Mouse (Mus musculus): ENCODE data around the gene Cog5. TPM values are rescaled to one million over a fixed set of nuclear protein-coding genes. Genes with fewer than 3 reads are reported as not detected.

Cog5 gene
- polyA plus RNA-seq, 1 experiment = 25.0 TPM

DNA sequence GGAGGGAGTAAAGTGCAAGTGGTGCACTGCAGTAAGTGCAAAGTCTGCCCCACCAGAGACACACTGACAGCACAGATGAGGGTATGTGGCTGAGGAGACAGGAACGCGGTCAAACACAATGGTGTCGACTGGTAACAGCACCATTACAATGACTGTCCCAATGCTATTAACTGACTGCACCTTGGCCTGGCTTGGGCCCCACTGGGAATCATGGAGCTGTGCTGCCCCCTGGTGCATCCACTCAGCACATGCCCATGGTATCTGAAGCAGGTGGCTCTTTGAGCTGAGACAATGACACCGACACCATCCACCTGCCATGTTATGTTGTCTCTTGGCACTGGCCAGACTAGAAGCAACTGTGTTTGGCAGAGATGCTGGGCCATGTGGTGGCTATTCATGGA is 272.0 kb downstream of the Cog5 start:
- Histone ChIP-seq H3K4me1 (ENCODE audit: control insufficient read depth, insufficient read depth, low read length) (no peaks in the 10 kb centered on the region), H3K27ac (ENCODE audit: control insufficient read depth, insufficient read depth, low read depth, low read length, poor library complexity) (no peak overlapping the region), H3K4me3 (replicated peaks; ENCODE audit: control insufficient read depth, low read depth, low read length) (no peak overlapping the region)
- 80% methylated on average over 4 of the region's 4 CpGs for WGBS
- no peak for TF ChIP-seq POLR2A (IDR thresholded peaks at IDR 0.05; ENCODE audit: borderline replicate concordance, control insufficient read depth, low read depth, low read length)
- TF ChIP-seq CTCF (IDR thresholded peaks at IDR 0.05; ENCODE audit: control insufficient read depth, insufficient read depth, low read length) = peak; percentile 73

DNA sequence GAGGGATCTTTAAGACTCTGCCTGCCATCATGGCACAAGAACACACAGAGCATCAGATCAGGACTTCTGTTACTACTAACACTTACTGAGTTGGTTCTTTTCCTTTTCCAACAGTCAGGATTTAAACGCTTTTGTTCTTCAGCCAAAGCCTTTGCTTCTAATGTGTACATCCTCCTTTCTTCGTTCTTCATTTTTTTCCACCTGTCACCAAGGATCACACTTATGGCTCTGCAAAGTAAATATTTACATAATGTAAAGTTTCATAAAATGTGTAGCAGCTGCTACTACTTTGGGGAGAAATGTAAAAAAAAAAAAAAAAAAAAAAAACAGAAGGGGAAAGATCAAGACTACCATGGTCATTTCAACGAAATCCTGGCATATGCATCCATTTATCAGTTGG is 273.8 kb downstream of the Cog5 start:
- TF ChIP-seq CTCF (IDR thresholded peaks at IDR 0.05; ENCODE audit: control insufficient read depth, insufficient read depth, low read length) = no peak
- TF ChIP-seq POLR2A (IDR thresholded peaks at IDR 0.05; ENCODE audit: borderline replicate concordance, control insufficient read depth, low read depth, low read length) = no peak
- Histone ChIP-seq H3K27ac (ENCODE audit: control insufficient read depth, insufficient read depth, low read depth, low read length, poor library complexity) (no peak overlapping the region), H3K4me1 (ENCODE audit: control insufficient read depth, insufficient read depth, low read length) (no peaks in the 10 kb centered on the region), H3K4me3 (replicated peaks; ENCODE audit: control insufficient read depth, low read depth, low read length) (no peak overlapping the region)
- WGBS = 85% methylated on average over 3 of the region's 3 CpGs

DNA sequence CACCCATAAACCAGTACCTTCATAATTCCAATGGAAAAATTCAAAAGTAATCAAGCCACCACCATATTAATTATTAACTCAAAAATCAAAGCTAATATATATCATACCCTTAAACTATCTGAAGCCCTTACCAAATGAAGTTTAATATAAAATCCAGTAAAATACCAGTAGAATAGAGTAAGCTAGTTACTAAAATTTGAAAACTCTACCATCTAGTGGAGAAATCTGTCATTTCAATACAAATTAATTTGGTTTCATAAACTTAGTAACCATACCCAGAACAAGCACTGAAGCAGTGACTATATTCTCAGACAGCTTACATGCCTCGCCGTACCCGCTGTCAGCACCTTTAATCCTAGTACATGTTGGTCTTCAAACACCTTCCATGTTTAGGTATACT is 277.1 kb downstream of the Cog5 start:
- no peak overlapping the region for H3K4me3 ChIP-seq (replicated peaks; ENCODE audit: control insufficient read depth, low read depth, low read length)
- WGBS = 94% methylated on average over 3 of the region's 3 CpGs
- TF ChIP-seq CTCF (IDR thresholded peaks at IDR 0.05; ENCODE audit: control insufficient read depth, insufficient read depth, low read length) = no peak
- TF ChIP-seq POLR2A (IDR thresholded peaks at IDR 0.05; ENCODE audit: borderline replicate concordance, control insufficient read depth, low read depth, low read length) = no peak
- no peak overlapping the region for H3K27ac ChIP-seq (ENCODE audit: control insufficient read depth, insufficient read depth, low read depth, low read length, poor library complexity)
- H3K4me1 ChIP-seq (ENCODE audit: control insufficient read depth, insufficient read depth, low read length) = no peaks in the 10 kb centered on the region

DNA sequence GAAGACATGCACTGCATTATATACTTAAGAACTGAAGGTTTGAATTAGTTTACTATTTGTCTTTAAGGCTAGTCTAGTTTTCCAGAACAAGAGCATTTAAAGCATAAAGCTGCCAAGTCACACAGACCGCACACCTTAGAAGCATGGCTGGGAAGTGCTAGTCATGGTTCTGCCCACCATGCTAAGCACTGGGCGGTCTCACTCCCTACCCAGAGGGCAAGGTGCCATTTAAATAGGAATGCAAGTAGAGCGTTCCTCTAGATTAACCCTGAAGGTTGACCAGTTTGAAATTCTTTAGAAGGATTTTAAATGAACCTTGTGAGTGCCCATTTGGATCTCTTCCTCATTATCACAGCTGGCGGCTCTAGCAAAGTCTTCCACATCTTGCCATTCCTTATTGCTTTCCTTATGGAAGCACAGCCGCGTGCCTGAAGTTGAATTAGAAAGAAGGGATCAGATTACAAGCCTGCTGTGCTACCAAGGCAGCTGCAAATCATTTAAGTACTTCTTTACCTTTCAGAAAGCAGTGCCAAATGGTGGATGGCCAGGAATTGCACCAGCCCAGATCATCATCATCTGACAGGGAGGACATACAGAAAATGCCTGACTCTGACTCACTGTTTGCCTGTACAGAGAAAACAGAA is 282.1 kb downstream of the Cog5 start:
- Histone ChIP-seq H3K4me3 (replicated peaks; ENCODE audit: control insufficient read depth, low read depth, low read length) (no peak overlapping the region), H3K27ac (ENCODE audit: control insufficient read depth, insufficient read depth, low read depth, low read length, poor library complexity) (no peak overlapping the region), H3K4me1 (ENCODE audit: control insufficient read depth, insufficient read depth, low read length) (no peaks in the 10 kb centered on the region)
- 90% methylated on average over 6 of the region's 6 CpGs for WGBS
- no peak for TF ChIP-seq POLR2A (IDR thresholded peaks at IDR 0.05; ENCODE audit: borderline replicate concordance, control insufficient read depth, low read depth, low read length)
- TF ChIP-seq CTCF (IDR thresholded peaks at IDR 0.05; ENCODE audit: control insufficient read depth, insufficient read depth, low read length) = no peak

DNA sequence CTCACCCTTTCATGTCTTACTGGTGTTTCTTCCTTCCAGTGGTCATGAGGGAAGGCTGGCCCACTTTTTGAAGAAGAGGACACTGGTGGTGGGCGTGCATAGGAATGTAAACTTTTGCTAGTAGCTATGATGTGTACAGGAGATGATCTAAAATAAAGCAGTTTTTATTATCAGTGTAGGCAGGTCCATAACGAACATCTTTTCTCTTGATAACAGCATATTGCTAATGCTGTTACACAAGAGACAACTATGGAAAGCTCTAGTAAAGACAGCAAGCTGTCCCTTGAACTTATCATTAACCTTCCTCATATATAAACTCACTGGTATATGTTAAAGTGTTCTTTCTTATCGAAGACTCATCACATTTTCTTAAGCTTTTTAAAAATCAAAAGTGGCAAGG is 282.9 kb downstream of the Cog5 start:
- WGBS = 67% methylated on average over 3 of the region's 3 CpGs
- no peak for TF ChIP-seq POLR2A (IDR thresholded peaks at IDR 0.05; ENCODE audit: borderline replicate concordance, control insufficient read depth, low read depth, low read length)
- TF ChIP-seq CTCF (IDR thresholded peaks at IDR 0.05; ENCODE audit: control insufficient read depth, insufficient read depth, low read length) = no peak
- Histone ChIP-seq H3K4me1 (ENCODE audit: control insufficient read depth, insufficient read depth, low read length) (no peaks in the 10 kb centered on the region), H3K27ac (ENCODE audit: control insufficient read depth, insufficient read depth, low read depth, low read length, poor library complexity) (no peak overlapping the region), H3K4me3 (replicated peaks; ENCODE audit: control insufficient read depth, low read depth, low read length) (no peak overlapping the region)

DNA sequence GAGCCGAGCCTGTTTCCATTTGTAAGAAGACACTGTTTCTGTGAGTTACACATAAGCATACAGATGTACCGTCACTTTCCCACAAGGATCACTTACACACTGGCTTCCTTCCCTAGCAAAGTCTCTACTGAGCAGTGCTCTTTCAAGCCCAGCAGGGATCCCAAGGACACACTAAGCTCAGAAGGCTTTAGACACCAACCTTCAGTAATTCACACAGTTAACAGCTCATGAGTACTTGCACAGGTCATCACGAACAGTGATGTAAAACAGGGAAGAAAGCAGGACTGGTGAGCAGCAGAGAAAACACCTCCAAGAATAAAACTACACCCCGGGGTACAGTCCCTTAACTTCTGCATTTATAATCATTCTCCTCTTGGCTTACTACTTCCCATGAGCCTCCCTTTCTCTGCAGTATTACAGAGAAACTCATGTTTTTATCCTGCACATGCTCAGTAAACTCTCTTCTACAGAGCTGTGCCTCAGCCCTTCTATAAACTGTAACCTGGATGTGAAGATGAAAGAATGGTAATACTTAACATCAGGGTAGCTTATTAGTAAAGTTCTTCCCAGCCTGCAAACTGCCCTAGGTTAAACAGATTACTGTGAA is 283.8 kb downstream of the Cog5 start:
- Histone ChIP-seq H3K27ac (ENCODE audit: control insufficient read depth, insufficient read depth, low read depth, low read length, poor library complexity) (no peak overlapping the region), H3K4me3 (replicated peaks; ENCODE audit: control insufficient read depth, low read depth, low read length) (no peak overlapping the region), H3K4me1 (ENCODE audit: control insufficient read depth, insufficient read depth, low read length) (peaks cover 2% of the 10 kb centered on the region)
- WGBS = 79% methylated on average over 4 of the region's 4 CpGs
- TF ChIP-seq POLR2A (IDR thresholded peaks at IDR 0.05; ENCODE audit: borderline replicate concordance, control insufficient read depth, low read depth, low read length) = no peak
- TF ChIP-seq CTCF (IDR thresholded peaks at IDR 0.05; ENCODE audit: control insufficient read depth, insufficient read depth, low read length) = no peak

DNA sequence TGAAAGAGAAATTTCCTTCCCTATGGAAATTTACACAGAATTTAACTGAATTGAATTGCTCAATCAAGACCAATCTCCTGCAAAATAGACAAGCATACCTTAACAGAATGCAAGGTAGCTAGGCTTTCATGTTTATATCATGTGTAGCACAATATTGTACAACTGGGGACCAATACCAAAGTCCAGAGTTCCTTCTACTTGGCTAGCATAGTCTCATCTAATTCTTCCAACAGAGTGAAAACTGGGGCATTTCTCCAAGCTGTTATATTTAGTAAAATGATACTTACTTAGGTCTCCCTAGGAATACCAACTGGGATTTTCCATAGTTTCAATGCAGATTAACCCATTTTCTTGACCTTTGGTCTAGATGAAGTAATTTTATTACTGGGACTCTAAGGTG is 284.4 kb downstream of the Cog5 start:
- H3K27ac ChIP-seq (ENCODE audit: control insufficient read depth, insufficient read depth, low read depth, low read length, poor library complexity) = no peak overlapping the region

DNA sequence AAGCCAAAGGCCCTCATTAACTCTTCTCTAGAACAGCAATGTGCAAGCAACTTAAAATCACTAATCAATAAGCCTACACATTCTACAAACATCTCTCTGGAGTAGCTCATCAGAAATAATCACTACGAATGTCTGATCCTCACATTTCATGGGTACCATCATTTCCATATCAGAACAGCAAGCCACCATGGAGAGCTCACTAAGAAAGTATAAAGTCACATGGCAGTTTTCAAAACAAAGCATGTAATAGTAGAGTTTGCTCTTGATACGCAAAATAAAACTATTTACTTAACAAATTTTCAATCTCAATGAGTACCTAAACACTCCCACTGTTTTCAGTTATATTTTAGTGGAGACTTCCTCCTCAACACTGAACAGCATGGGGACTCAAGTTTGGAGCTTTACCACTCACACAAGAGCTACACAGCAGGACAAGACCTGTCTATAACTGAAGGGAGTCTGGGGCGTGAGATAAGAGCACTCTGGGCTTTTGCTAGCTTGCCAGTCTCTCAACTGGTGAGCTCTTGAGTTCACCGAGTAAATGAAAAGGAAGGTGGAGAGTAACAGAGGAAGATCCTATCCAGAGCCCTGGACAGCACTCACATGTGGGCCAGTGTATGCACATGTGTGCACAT is 288.5 kb downstream of the Cog5 start:
- TF ChIP-seq CTCF (IDR thresholded peaks at IDR 0.05; ENCODE audit: control insufficient read depth, insufficient read depth, low read length) (no peak), POLR2A (IDR thresholded peaks at IDR 0.05; ENCODE audit: borderline replicate concordance, control insufficient read depth, low read depth, low read length) (no peak)
- Histone ChIP-seq H3K4me3 (replicated peaks; ENCODE audit: control insufficient read depth, low read depth, low read length) (no peak overlapping the region), H3K4me1 (ENCODE audit: control insufficient read depth, insufficient read depth, low read length) (peaks cover 2% of the 10 kb centered on the region), H3K27ac (ENCODE audit: control insufficient read depth, insufficient read depth, low read depth, low read length, poor library complexity) (no peak overlapping the region)
- WGBS = 55% methylated on average over 4 of the region's 4 CpGs

More for the DNA sequence above, 284.4 kb downstream of the Cog5 start:
- TF ChIP-seq CTCF (IDR thresholded peaks at IDR 0.05; ENCODE audit: control insufficient read depth, insufficient read depth, low read length) (no peak), POLR2A (IDR thresholded peaks at IDR 0.05; ENCODE audit: borderline replicate concordance, control insufficient read depth, low read depth, low read length) (no peak)
- Histone ChIP-seq H3K4me1 (ENCODE audit: control insufficient read depth, insufficient read depth, low read length) (peaks cover 2% of the 10 kb centered on the region), H3K4me3 (replicated peaks; ENCODE audit: control insufficient read depth, low read depth, low read length) (no peak overlapping the region)

Data from bone marrow, adult 2 months (tissue).